Mouse (Mus musculus) brain, adult 10 weeks (tissue): ENCODE results near the gene Lipi. TPM values are rescaled to one million over a fixed set of nuclear protein-coding genes. Genes with fewer than 3 reads are reported as not detected.

Experiments
- polyA plus RNA-seq: library from polyadenylated mRNA; stranded (reverse); fragments of 350-450 nt; fragmentation: Illumina TruSeq; extraction: RNeasy Lipid Tissue Mini Kit (QIAGEN cat#74804); gene quantifications from one replicate; pipeline ENCODE4 v1.2.3, GENCODE M21; 2015; ENCODE audit warnings: low read depth, low replicate concordance

Lipi gene
- polyA plus RNA-seq: not detected

GRCm38 (mm10) chr16:75585961-75586360 lies at the start of gene Lipi:
Gene Lipi (minus strand): TSS chr16:75586061.

GRCm38 (mm10) chr16:75592671-75593500 lies 7.0 kb upstream of the Lipi start, which contains the start of gene Rbm11:
Gene Rbm11 (plus strand): TSS chr16:75592844.

Other genes with a start within 250 kb of the Lipi start
- gene Rbm11, start 6.8 kb upstream of the Lipi start, polyA plus RNA-seq: 9.4 TPM
- 41.1 TPM for gene Hspa13, start 181.0 kb upstream of the Lipi start, polyA plus RNA-seq